Mouse (Mus musculus) heart, embryonic 14.5 days (tissue): ENCODE measurements around the gene Olfr1316. TPM values are rescaled to one million over a fixed set of nuclear protein-coding genes. Genes with fewer than 3 reads are reported as not detected.

ENCODE experiments used
- ATAC-seq: fragments of 200-750 bp; cut with Nextera tagmentation; 2 replicates; pipeline ENCODE4 v1.8.0; 2017; ENCODE audit warnings: low read depth, moderate TSS enrichment; ENCODE audit not compliant: insufficient number of reproducible peaks, insufficient read depth, low FRiP score
- H3K27ac ChIP-seq, 2 experiments: fragments of 200-500 bp in 1 of 2; fragments of 300-500 bp in 1 of 2; sonication (generic) in 1 of 2; replicated peaks in 1 of 2; 2 replicates each; pipeline ENCODE4 v1.5.1; 2012 to 2014; ENCODE audit warnings: low read depth in 2 of 2, low read length in 2 of 2, control low read depth in 1 of 2, mild to moderate bottlenecking in 1 of 2, mixed read lengths in 1 of 2; ENCODE audit not compliant: control insufficient read depth in 1 of 2, insufficient read depth in 1 of 2
- H3K27me3 ChIP-seq: fragments of 300-500 bp; sonication (generic); 2 replicates; pipeline ENCODE4 v1.6.1; 2014; ENCODE audit warnings: mild to moderate bottlenecking, low read length, control low read depth; ENCODE audit not compliant: control insufficient read depth, insufficient read depth
- H3K36me3 ChIP-seq: fragments of 300-500 bp; sonication (generic); 2 replicates; pipeline ENCODE4 v1.6.1; 2014; ENCODE audit warnings: mild to moderate bottlenecking, control low read depth, low read length, mixed read lengths; ENCODE audit not compliant: control insufficient read depth, insufficient read depth
- H3K4me1 ChIP-seq, 2 experiments: fragments of 200-500 bp in 1 of 2; fragments of 300-500 bp in 1 of 2; sonication (generic) in 1 of 2; 2 replicates each; pipeline ENCODE4 v1.6.1; 2012 to 2014; ENCODE audit warnings: low read length in 2 of 2, control low read depth in 1 of 2, mixed read lengths in 1 of 2; ENCODE audit not compliant: control insufficient read depth in 2 of 2, insufficient read depth in 2 of 2
- H3K4me2 ChIP-seq: fragments of 300-500 bp; sonication (generic); 2 replicates; pipeline ENCODE4 v1.6.1; 2014; ENCODE audit warnings: mild to moderate bottlenecking, low read length
- H3K4me3 ChIP-seq, 2 experiments: fragments of 200-500 bp in 1 of 2; fragments of 300-500 bp in 1 of 2; sonication (generic) in 1 of 2; 2 replicates each; pipeline ENCODE4 v1.5.1; 2012 to 2014; ENCODE audit warnings: low read length in 2 of 2, mild to moderate bottlenecking in 2 of 2, control low read depth in 1 of 2, low read depth in 1 of 2, moderate library complexity in 1 of 2; ENCODE audit not compliant: control insufficient read depth in 1 of 2, insufficient read depth in 1 of 2
- H3K9ac ChIP-seq: fragments of 300-500 bp; sonication (generic); 2 replicates; pipeline ENCODE4 v1.6.1; 2014; ENCODE audit warnings: mild to moderate bottlenecking, low read length
- H3K9me3 ChIP-seq: fragments of 300-500 bp; sonication (generic); 2 replicates; pipeline ENCODE4 v1.6.1; 2016; ENCODE audit warnings: low read length, control low read depth; ENCODE audit not compliant: control insufficient read depth
- WGBS: fragments of 180-500 bp; shearing (Covaris S2); extraction: QIAGEN DNeasy Blood & Tissue Kit; methylation state at CpG from one replicate; pipeline ENCODE4 v1.1.7; 2014; 5-methylcytosine and 5-hydroxymethylcytosine counted together
- polyA plus RNA-seq: library from polyadenylated mRNA; unstranded; fragments of >200 nt; fragmentation: Nextera tagmentation; extraction: Ambion mirVana; gene quantifications from 2 replicates; pipeline ENCODE4 v1.2.1, GENCODE M21; 2014

Olfr1316 gene
- not detected in 2 replicates for polyA plus RNA-seq

GRCm38 (mm10) chr2:112134877-112135276 is at the start of gene Olfr1316:
Gene Olfr1316 (minus strand): TSS chr2:112134977.
- no peak for ATAC-seq
- H3K4me2 ChIP-seq, result no peak within 1 kb of the TSS
- no peaks in the 10 kb centered on the region for H3K36me3 ChIP-seq
- H3K27me3 ChIP-seq, result no peaks in the 10 kb centered on the region
- H3K9me3 ChIP-seq, result no peaks in the 10 kb centered on the region
- no peaks in the 10 kb centered on the region for H3K4me1 ChIP-seq
- no peak within 1 kb of the TSS for H3K4me3 ChIP-seq
- no peak within 1 kb of the TSS for H3K9ac ChIP-seq
- 81% methylated on average over 2 of the region's 2 CpGs for WGBS
- H3K27ac ChIP-seq, result no peak within 1 kb of the TSS

GRCm38 (mm10) chr2:112153898-112154297 is 19.1 kb upstream of the Olfr1316 start, which contains the start of gene Olfr1318:
Gene Olfr1318 (plus strand): TSS chr2:112154198.
- H3K36me3 ChIP-seq, result no peaks in the 10 kb centered on the region
- ATAC-seq, result no peak
- no peak within 1 kb of the TSS for H3K4me2 ChIP-seq
- H3K9ac ChIP-seq, result no peak within 1 kb of the TSS
- H3K27ac ChIP-seq, result no peak within 1 kb of the TSS
- no peaks in the 10 kb centered on the region for H3K4me1 ChIP-seq
- no peaks in the 10 kb centered on the region for H3K27me3 ChIP-seq
- no peak within 1 kb of the TSS for H3K4me3 ChIP-seq
- no peaks in the 10 kb centered on the region for H3K9me3 ChIP-seq

GRCm38 (mm10) chr2:112140029-112140428 is 5.3 kb upstream of the Olfr1316 start, which contains the start of gene Olfr1317:
Gene Olfr1317 (plus strand): TSS chr2:112140329.
- ATAC-seq, result no peak
- H3K9ac ChIP-seq, result no peak within 1 kb of the TSS
- 82% methylated on average over 2 of the region's 2 CpGs for WGBS

DNA sequence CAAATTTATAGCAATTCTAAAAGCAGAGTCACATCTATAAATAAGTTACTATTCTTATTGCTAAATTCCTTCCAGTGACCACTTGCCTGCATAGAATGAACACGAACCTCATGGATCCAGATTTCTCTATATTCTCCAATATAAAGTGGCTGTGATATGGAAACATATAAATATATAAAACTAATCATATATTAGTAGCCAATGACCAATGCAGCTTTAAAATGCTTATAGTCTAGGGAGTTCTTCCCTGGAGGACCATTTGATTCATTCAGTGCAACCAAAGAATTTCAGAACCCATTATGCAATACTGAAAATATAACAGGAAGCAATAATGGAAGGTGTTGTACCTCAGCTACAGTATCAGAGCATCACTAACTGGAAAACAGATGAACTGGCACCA is 19.4 kb downstream of the Olfr1316 start, which contains the start of gene Olfr1315-ps1:
Olfr1315-ps1 (minus strand) TSS at position 101 of the 400 bp plus-strand sequence.
- H3K36me3 ChIP-seq, result no peaks in the 10 kb centered on the region
- no peak for ATAC-seq

More at GRCm38 (mm10) chr2:112140029-112140428, 5.3 kb upstream of the Olfr1316 start, which contains the start of gene Olfr1317:
- H3K4me1 ChIP-seq, result no peaks in the 10 kb centered on the region
- H3K27me3 ChIP-seq, result no peaks in the 10 kb centered on the region
- H3K4me3 ChIP-seq, result no peak within 1 kb of the TSS
- H3K4me2 ChIP-seq, result no peak within 1 kb of the TSS
- H3K27ac ChIP-seq, result no peak within 1 kb of the TSS
- no peaks in the 10 kb centered on the region for H3K9me3 ChIP-seq
- no peaks in the 10 kb centered on the region for H3K36me3 ChIP-seq

GRCm38 (mm10) chr2:112096681-112097080 is 38.1 kb downstream of the Olfr1316 start, which contains the start of gene Olfr1314:
Gene Olfr1314 (minus strand): TSS chr2:112096781.
- Histone ChIP-seq H3K4me1 (no peaks in the 10 kb centered on the region), H3K4me3 (no peak within 1 kb of the TSS), H3K4me2 (no peak within 1 kb of the TSS), H3K36me3 (no peaks in the 10 kb centered on the region), H3K27me3 (no peaks in the 10 kb centered on the region), H3K9me3 (no peaks in the 10 kb centered on the region), H3K9ac (no peak within 1 kb of the TSS), H3K27ac (no peak within 1 kb of the TSS)
- no peak for ATAC-seq

More for the DNA sequence above, 19.4 kb downstream of the Olfr1316 start, which contains the start of gene Olfr1315-ps1:
- Histone ChIP-seq H3K27me3 (no peaks in the 10 kb centered on the region), H3K4me2 (no peak within 1 kb of the TSS), H3K9ac (no peak within 1 kb of the TSS), H3K4me3 (no peak within 1 kb of the TSS), H3K4me1 (no peaks in the 10 kb centered on the region), H3K9me3 (no peaks in the 10 kb centered on the region), H3K27ac (no peak within 1 kb of the TSS)
- WGBS, result 57% methylated on average over 1 of the region's 1 CpGs

- H3K4me1 ChIP-seq, result no peaks in the 10 kb centered on the region
These were observed 57.0 kb downstream of the Olfr1316 start, which contains the start of gene Olfr1313 for GRCm38 (mm10) chr2:112077743-112078142. Gene Olfr1313 (minus strand): TSS chr2:112077843.

More at GRCm38 (mm10) chr2:112077743-112078142, 57.0 kb downstream of the Olfr1316 start, which contains the start of gene Olfr1313:
- H3K27ac ChIP-seq, result no peak within 1 kb of the TSS
- H3K27me3 ChIP-seq, result no peaks in the 10 kb centered on the region
- H3K9me3 ChIP-seq, result no peaks in the 10 kb centered on the region
- H3K4me2 ChIP-seq, result no peak within 1 kb of the TSS
- no peak within 1 kb of the TSS for H3K4me3 ChIP-seq
- H3K36me3 ChIP-seq, result no peaks in the 10 kb centered on the region
- ATAC-seq, result no peak
- no peak within 1 kb of the TSS for H3K9ac ChIP-seq

Other genes starting within 250 kb of the Olfr1316 start
- not detected in 2 replicates for gene Olfr1306, start 218.7 kb downstream of the Olfr1316 start, polyA plus RNA-seq
- gene Olfr1307, start 185.5 kb downstream of the Olfr1316 start, polyA plus RNA-seq, result not detected in 2 replicates
- not detected in 2 replicates for gene Olfr1308, start 170.0 kb downstream of the Olfr1316 start, polyA plus RNA-seq
- gene Olfr1309, start 144.7 kb downstream of the Olfr1316 start, polyA plus RNA-seq, result not detected in 2 replicates
- not detected in 2 replicates for gene Olfr1310, start 122.3 kb downstream of the Olfr1316 start, polyA plus RNA-seq
- not detected in 2 replicates for gene Olfr1311, start 110.6 kb downstream of the Olfr1316 start, polyA plus RNA-seq
- not detected in 2 replicates for gene Olfr1312, start 84.7 kb downstream of the Olfr1316 start, polyA plus RNA-seq
- not detected in 2 replicates for gene Olfr1313, start 57.1 kb downstream of the Olfr1316 start, polyA plus RNA-seq
- gene Olfr1314, start 38.2 kb downstream of the Olfr1316 start, polyA plus RNA-seq, result not detected in 2 replicates
- not detected in 2 replicates for gene Olfr1315-ps1, start 19.5 kb downstream of the Olfr1316 start, polyA plus RNA-seq
- gene Olfr1317, start 5.4 kb upstream of the Olfr1316 start, polyA plus RNA-seq, result not detected in 2 replicates
- gene Olfr1318, start 19.2 kb upstream of the Olfr1316 start, polyA plus RNA-seq, result not detected in 2 replicates
- gene Lpcat4, start 104.5 kb upstream of the Olfr1316 start, polyA plus RNA-seq, result 10.3 and 12.1 TPM in 2 replicates
- not detected in 2 replicates for gene Nutm1, start 124.3 kb upstream of the Olfr1316 start, polyA plus RNA-seq
- gene Nop10, start 126.9 kb upstream of the Olfr1316 start, polyA plus RNA-seq, result 176 and 180 TPM in 2 replicates
- gene Slc12a6, start 130.8 kb upstream of the Olfr1316 start, polyA plus RNA-seq, result 17.9 and 18.1 TPM in 2 replicates
- not detected in 2 replicates for gene Gm21985, start 131.3 kb upstream of the Olfr1316 start, polyA plus RNA-seq
- 99.2 and 107 TPM in 2 replicates for gene Emc4, start 233.1 kb upstream of the Olfr1316 start, polyA plus RNA-seq
- gene Katnbl1, start 244.2 kb upstream of the Olfr1316 start, polyA plus RNA-seq, result 22.4 and 24.1 TPM in 2 replicates